Mouse (Mus musculus) bone marrow, adult 2 months (tissue): ENCODE measurements around the gene Oprd1. TPM values are rescaled to one million over a fixed set of nuclear protein-coding genes. Genes with fewer than 3 reads are reported as not detected.

Experiments used
- H3K27ac ChIP-seq: fragments of 200-500 bp; 2 replicates; pipeline ENCODE4 v1.5.1; 2012; ENCODE audit warnings: low read depth, mild to moderate bottlenecking, control low read depth, inconsistent platforms, low read length; ENCODE audit not compliant: control insufficient read depth, poor library complexity, insufficient read depth
- H3K4me1 ChIP-seq: fragments of 200-500 bp; 2 replicates; pipeline ENCODE4 v1.6.1; 2011; ENCODE audit warnings: low read length; ENCODE audit not compliant: control insufficient read depth, insufficient read depth
- H3K4me3 ChIP-seq: fragments of 200-500 bp; replicated peaks from 2 replicates; pipeline ENCODE3; 2011; ENCODE audit warnings: mild to moderate bottlenecking, low read depth, low read length, control low read depth; ENCODE audit not compliant: control insufficient read depth
- CTCF ChIP-seq: fragments of 200-500 bp; IDR thresholded peaks from 2 replicates; pipeline ENCODE4 v1.5.1; 2011; ENCODE audit warnings: low read length, control low read depth; ENCODE audit not compliant: control insufficient read depth, insufficient read depth
- POLR2A ChIP-seq: fragments of 200-500 bp; IDR thresholded peaks from 2 replicates; pipeline ENCODE4 v1.6.1; 2011; ENCODE audit warnings: low read depth, mild to moderate bottlenecking, control low read depth, low read length, borderline replicate concordance; ENCODE audit not compliant: control insufficient read depth
- WGBS: fragments of 180-500 bp; shearing (Covaris S2); methylation state at CpG from one replicate; pipeline ENCODE4 v1.1.7; 2018; 5-methylcytosine and 5-hydroxymethylcytosine counted together
- polyA plus RNA-seq: library from polyadenylated mRNA; stranded (reverse); fragments of >200 nt; gene quantifications from 2 replicates; pipeline ENCODE4 v1.2.4, GENCODE M21; 2011; ENCODE audit warnings: low replicate concordance; ENCODE audit not compliant: missing spikeins, insufficient read depth, insufficient read length

Gene Oprd1
- not detected in 2 replicates for polyA plus RNA-seq

GRCm38 (mm10) chr4:132144080-132144841, at the start of gene Oprd1:
Gene Oprd1, minus strand, starts transcription at chr4:132144486.
- Histone ChIP-seq H3K27ac (no peak within 1 kb of the TSS), H3K4me3 (no peak within 1 kb of the TSS), H3K4me1 (no peaks in the 10 kb centered on the region)
- TF ChIP-seq POLR2A (no peak), CTCF (no peak)
- 2% methylated on average over 88 of the region's 89 CpGs for WGBS

- Histone ChIP-seq H3K27ac (no peak overlapping the region), H3K4me3 (no peak overlapping the region), H3K4me1 (no peaks in the 10 kb centered on the region)
- no peak for TF ChIP-seq POLR2A
- TF ChIP-seq CTCF = no peak
- 91% methylated on average over 2 of the region's 2 CpGs for WGBS
Measured at GRCm38 (mm10) chr4:132187826-132188401, 43.6 kb upstream of the Oprd1 start.

- WGBS = 86% methylated on average over 3 of the region's 3 CpGs
- H3K27ac ChIP-seq = no peak overlapping the region
- no peak overlapping the region for H3K4me3 ChIP-seq
- no peak for TF ChIP-seq POLR2A
- TF ChIP-seq CTCF = no peak
- no peaks in the 10 kb centered on the region for H3K4me1 ChIP-seq
Measured at GRCm38 (mm10) chr4:132183162-132183561, 38.9 kb upstream of the Oprd1 start.

GRCm38 (mm10) chr4:132181721-132182658, 37.7 kb upstream of the Oprd1 start:
- H3K27ac ChIP-seq = no peak overlapping the region
- WGBS = 59% methylated on average over 22 of the region's 22 CpGs
- H3K4me1 ChIP-seq = no peaks in the 10 kb centered on the region
- no peak overlapping the region for H3K4me3 ChIP-seq
- TF ChIP-seq CTCF = peak; percentile 8; the same call in 1 of the 2 replicates
- no peak for TF ChIP-seq POLR2A

GRCm38 (mm10) chr4:132180710-132181109, 36.4 kb upstream of the Oprd1 start:
- Histone ChIP-seq H3K4me3 (no peak overlapping the region), H3K4me1 (no peaks in the 10 kb centered on the region), H3K27ac (no peak overlapping the region)
- WGBS = 86% methylated on average over 9 of the region's 9 CpGs
- TF ChIP-seq POLR2A = no peak
- 0 out of 2 replicates have a peak, but pooled peaks have one; percentile 3 for TF ChIP-seq CTCF

- 5% methylated on average over 10 of the region's 10 CpGs for WGBS
Measured at GRCm38 (mm10) chr4:132178630-132179059, 34.4 kb upstream of the Oprd1 start.

GRCm38 (mm10) chr4:132176474-132176873, 32.2 kb upstream of the Oprd1 start:
- TF ChIP-seq CTCF (no peak), POLR2A (no peak)
- H3K4me1 ChIP-seq = no peaks in the 10 kb centered on the region
- no peak overlapping the region for H3K4me3 ChIP-seq
- WGBS = 61% methylated on average over 10 of the region's 10 CpGs
- no peak overlapping the region for H3K27ac ChIP-seq

More at GRCm38 (mm10) chr4:132178630-132179059, 34.4 kb upstream of the Oprd1 start:
- Histone ChIP-seq H3K4me1 (no peaks in the 10 kb centered on the region), H3K27ac (no peak overlapping the region), H3K4me3 (no peak overlapping the region)
- TF ChIP-seq CTCF (peak; percentile 34), POLR2A (no peak)
